Mouse (Mus musculus) liver, postnatal 0 days (tissue): ENCODE data around the gene Snrpd2.

Experiments
- CTCF ChIP-seq: sonication (generic); IDR thresholded peaks from 2 replicates; pipeline ENCODE4 v1.5.1; 2016; ENCODE audit warnings: antibody characterized with exemption, low read depth
- EP300 ChIP-seq: IDR thresholded peaks from 2 replicates; pipeline ENCODE4 v1.6.1; 2016; ENCODE audit warnings: antibody characterized with exemption, low read depth, mild to moderate bottlenecking

DNA sequence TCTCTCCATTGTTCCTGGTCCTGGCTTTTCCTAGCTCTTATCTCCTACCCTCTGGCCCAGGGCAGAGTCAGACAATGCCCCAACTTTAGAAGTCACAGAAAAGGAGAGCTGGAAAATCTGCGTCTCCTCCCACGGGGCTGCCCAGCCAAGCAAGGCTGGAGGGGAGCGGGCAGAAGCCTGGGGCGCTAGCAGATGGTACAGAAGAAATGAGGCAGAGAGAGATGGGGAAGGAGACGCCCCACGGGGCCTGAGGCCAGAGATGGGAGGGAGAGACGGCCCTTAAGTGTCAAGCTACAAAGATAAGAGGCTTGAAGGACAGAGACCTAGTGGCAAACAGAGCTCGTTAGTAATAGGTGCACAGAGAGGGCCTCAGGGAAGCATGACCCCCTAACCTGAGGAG, 22.3 kb downstream of the Snrpd2 start:
- TF ChIP-seq CTCF (no peak), EP300 (no peak)
